Mouse (Mus musculus) kidney, adult 8-10 months (tissue): ENCODE measurements around the gene Cacna1d.

Experiments
- DNase-seq, 2 experiments: peaks; one replicate each; pipeline ENCODE4 v3.0.0; 2022

Gene Cacna1d

DNA sequence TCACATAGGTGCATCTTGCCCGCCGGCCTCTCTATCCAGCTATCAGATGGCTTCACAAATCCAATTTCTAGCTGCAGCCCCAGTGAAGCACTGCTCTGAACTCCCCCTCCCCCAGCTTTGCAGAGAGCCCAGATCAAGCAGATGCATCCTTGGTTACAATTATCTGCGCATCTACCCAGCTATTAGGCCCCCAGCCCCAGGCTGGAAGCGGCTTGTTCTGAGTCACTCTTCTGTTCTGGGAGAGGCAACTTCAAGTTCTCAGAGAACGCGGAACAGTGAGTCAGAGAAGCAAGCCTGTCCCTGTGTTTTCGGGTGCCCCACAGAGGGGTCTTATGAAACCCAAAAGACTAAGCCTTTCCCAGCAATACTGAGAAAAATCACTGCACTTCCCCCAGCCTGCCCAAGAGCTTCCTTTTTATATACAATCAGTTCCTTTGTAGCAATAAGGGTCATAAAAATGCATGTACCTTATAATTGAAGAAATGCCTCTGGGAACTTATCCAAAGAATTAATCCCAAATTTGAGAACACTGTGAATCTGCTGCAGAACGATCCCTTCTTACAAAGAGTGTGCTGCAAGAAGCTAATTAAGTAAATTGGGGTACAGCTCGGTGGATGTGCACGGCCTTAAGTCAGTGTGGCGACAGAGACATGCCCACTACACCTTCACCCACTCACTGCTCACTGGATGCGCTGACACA lies 235.4 kb downstream of the Cacna1d start:
- DNase-seq = no peak

DNA sequence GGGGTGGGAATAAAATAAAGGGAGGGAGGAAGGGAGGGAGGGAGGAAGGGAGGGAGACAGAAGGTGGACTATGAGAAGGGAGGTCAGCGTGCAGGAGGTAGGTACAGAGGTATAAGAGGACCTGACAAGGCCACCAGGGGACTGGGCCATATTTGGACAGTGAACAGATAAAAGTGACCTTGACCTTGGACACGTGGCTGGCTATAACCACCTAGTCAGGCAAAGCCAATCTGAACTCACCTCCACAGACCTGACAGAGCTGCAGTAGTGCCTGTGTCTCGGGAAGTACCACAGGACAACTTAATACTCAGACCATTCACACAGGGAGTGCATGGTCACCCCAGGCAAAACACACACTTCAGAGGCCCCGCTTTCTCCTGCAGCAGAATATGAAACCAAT lies 236.5 kb downstream of the Cacna1d start:
- no peak for DNase-seq

DNA sequence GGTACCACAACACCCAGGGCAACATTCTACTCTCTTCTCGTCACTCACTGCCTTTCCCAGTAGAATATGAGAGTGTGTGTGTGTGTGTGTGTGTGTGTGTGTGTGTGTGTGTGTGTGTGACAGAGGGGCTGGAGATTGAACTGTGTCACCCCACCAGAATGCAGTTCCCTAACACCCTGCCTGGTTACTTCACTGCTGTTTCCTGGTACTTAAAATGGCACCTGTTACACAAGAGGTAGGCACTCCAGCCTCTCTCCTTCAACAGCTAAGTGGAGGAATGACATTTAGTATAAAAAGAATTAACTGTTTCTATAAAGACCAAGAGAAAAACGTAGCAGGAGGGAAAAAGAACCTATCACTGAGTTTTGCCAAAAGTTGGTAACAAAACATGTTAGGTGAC lies 238.4 kb downstream of the Cacna1d start:
- DNase-seq = no peak

DNA sequence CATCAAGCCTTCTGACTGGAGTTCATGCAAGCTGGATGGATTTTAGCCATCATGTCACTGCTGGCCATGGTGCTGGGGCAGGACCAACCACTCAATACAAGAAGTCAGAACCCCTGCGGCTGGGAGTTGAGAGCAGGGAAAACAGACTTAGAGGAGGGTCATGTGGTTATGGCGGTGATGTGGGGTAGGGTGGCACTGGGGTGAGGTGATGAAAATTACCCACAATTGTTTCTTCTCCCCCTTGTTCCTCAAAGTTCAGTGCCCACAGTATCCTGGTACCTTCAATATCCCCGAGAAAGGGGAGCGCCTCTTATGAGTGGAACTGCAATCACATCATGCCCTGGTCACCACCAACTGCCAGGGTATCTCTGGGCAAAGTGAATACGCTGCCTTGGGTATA lies 239.9 kb downstream of the Cacna1d start:
- DNase-seq = no peak

DNA sequence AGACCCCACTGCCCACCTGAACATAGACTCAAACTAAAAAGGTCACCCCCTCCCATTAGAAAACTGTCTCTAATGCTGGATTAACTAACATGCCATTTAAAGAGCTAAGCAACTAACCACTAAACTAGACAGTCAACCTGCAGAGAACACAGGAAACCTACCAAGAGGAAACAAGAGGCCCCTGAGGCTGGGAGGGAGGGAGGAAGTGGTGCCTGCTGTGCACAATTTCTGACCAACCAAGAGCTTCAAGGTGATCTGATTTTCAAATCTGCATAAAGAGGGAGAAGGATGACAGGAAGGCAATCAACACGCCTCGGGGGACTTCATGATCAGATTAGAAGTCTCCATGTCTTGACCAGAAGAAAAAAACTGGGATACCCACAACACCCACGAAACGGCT lies 241.7 kb downstream of the Cacna1d start:
- DNase-seq = no peak

DNA sequence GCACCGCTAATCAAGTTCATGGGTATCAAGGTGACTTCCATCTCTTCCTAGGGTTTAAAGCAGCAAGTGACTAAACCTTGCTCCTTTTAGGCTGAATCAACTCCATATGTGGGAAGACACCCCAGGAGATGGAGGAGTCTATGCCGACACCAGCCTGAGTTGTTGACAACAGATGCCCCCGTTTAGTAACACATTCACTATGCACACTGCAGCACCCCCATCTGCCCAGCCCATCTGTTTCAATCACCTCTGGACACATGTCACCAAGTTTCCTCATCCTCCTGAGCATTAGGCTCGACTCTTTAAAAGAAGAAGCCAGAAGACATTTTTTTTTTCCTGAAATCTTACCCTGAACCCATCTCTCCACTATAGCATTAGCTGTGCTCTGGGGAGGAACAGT lies 242.4 kb downstream of the Cacna1d start:
- DNase-seq = no peak

DNA sequence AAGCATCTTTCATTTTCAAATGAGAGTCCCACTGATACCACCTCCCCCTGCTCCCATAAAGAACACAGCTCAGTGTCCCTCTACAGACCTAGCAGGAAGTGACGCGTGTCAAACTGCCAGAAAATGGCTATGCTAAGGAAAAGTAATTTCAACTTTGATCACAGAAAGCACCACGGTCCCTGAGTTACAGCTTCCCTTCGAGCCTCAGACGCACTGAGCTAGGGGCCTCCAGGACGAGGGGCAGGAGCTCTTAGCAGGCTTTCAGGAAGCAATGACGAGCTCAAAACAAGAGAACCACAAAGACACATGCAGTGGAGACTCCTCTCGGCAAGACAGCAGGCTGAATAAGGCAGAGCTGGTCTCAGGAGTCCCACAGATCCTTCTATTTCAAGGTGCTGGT lies 243.1 kb downstream of the Cacna1d start:
- DNase-seq = no peak

DNA sequence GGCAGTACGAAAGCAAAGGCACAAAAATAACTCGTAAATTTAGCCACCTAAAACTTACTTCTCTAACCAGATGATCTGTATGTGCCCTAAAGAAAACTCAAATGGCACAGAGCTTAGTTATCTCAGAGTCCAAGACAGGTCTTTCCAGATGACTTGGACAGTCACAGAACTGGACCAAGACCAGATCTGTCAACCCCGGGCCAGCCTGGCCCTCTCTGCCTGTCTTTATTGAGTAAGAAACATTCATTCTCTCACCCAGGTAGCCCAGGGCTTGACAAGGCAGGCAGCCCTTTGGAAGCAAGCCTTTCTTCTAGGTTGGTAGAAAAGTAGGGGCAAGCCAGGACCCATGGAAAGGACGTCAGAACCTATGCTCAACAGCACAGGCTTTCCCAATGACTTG lies 243.6 kb downstream of the Cacna1d start:
- DNase-seq = no peak

DNA sequence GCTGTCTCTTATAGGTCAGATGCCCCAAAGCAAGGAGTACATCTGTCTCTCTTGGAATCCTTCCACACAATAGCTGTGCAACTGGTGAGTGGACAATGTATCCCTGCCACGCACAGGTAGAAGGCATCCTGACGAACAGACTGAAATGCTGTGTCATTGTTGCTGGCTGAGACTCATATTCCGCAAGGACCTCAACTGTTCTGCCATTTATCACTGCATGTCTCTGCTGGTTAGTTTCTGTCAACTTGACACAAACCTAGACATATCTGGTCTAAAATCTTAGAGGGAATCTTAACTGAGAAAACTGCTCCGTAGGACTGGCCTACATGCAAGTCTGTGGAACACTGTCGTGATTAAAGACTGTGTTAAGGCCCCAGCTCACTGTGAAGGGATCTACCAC lies 246.5 kb downstream of the Cacna1d start:
- no peak for DNase-seq

DNA sequence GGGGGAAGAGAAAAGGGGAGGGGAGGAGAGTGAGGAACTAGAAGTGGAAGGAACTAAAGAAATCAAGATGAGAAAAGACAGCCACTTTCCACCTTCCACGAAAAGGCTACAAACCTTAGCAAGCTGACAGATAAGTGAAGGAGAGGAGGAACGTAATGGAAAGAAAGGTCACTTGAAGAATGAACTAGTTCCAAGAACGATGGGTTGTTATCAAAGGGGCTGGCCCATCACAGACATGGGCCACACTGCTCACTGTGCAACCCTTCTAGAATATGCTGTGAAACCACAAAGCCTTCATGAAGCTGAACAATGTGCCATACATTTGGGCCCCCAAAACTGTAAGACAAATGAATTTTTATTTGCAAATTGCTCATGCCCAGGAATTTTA lies 248.4 kb downstream of the Cacna1d start:
- no peak for DNase-seq

DNA sequence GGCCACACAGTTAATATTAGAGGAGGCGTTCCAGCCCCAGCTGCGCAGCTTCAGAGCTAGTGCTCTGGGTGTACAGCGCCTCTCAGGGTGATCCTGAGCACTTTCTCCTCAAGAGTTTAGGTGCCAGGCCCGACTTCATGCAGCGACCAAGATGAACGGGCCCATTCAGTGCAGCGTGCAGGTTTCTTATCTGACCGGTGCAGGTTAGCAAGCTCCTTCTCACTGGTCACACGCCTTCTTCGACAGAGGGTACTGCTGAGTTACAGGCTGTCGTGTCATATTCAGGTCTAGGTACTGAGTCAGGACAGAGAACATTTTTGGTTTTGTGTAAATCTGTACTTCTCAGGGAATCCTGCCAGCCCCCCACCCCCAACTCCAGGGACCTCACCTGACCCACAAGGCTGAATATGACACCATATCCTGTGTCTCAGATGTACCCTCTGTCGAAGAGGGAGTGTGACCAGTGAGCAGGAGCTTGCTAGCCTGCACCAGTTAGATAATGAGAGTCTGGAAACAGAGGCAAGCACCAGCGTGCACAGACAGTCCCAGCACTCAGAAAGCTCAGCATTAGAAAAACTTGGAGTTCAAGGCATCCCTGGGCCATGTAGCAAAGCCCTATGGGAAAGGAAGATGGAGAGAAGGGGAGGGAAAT lies 249.0 kb downstream of the Cacna1d start:
- no peak for DNase-seq

DNA sequence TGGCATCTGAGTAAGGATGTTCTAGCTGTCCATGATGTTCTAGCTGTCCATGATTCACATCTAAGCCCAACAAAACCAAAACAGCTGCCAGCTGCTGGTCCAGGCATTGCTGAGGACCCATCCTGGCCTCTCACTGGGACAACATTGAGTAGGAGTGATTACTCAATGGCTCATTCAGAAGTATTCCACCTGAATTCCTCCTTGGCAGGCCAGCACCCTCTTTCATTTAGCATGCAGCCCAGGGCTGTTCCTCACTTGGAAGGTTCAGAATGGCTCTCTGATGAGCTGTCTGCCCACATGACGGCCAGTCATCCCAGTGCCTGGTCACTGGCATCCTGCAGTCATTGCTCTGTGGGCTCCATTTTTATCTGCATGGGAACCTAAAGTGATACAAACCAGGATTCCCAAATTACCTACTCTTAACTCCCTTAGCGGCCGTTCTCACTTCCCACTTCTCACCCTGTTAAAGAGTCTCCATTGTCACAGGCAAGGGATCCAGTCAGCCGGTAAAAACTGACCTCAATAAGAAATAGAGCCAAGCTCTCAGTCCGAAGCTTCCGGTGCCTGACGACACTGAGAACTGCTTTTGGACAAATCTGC lies 250.2 kb downstream of the Cacna1d start:
- no peak for DNase-seq

DNA sequence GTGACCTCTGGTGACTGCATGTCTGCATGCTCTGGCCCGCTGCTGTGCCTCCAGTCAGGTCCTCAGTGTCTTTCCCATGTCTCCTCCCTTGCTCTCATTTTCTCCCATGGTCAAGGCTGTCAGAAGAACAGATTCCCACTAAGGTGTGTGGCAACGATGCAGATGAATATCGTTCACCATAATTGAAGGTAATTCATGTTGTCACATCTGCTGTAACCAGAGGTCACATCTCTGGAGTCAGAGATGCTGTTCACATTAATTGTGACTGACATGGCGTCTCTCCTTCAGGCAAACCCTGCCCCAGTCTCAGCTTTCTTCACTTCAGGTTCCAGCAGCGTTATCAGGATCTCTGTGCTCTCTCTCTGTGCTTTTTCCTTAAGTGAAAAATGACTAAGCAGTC lies 252.4 kb downstream of the Cacna1d start:
- DNase-seq = no peak

DNA sequence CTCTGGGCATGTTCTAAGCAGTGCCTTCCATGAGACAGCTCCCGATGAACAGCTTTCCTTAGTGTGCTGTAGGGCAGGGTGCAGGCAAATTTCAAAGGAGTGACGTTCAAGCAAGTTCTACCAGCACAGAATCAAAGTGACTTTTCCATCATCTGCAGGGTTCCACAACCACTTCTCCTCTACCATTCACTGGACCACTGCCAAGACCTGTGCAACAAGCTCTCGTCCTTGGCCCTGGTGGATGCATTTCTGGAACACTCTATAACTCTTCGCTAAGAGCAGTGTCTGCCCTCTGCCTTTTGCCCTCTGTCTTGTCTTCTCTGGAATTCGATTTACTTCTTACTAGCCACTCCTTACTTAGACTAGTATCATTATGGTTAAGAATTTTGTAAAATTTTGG lies 266.1 kb downstream of the Cacna1d start:
- no peak for DNase-seq

DNA sequence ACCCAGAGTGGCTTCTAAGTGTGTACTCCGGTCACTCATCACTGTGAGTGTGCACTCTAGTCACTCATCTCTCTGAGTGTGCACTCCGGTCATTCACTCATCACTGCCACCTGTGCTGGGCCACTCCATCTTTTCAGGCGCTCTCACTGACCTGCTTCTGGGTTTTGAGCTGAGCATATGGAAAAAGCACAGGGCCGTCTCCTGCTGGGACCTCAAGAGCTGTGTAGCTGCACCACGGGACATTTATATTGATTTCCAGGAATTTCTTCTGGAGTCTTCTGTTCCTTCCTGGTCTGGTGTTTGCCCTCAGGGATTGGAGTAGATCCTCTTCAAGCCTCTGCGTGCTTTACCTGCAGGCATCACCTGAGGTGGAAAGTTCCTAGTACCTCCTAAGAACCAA lies 269.2 kb downstream of the Cacna1d start:
- DNase-seq = no peak

DNA sequence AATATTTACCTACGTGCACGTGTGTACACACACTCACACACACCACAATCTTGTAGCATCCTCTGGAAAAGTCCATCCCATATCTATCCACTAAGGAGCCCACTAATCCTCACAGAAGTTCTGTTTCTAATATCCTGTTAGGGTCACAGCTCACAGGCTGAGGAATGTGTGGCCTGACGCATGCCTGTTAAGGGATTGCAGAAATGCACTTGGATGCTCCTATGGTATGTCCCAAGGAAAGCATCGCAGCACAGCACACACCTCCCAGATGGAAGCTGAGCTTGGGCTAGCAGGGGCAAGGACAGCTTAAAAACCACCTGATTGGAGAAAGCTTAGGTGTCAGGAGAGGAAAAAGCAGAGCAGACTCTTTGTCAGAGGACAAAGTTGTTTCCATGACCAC lies 271.4 kb downstream of the Cacna1d start:
- DNase-seq = no peak

DNA sequence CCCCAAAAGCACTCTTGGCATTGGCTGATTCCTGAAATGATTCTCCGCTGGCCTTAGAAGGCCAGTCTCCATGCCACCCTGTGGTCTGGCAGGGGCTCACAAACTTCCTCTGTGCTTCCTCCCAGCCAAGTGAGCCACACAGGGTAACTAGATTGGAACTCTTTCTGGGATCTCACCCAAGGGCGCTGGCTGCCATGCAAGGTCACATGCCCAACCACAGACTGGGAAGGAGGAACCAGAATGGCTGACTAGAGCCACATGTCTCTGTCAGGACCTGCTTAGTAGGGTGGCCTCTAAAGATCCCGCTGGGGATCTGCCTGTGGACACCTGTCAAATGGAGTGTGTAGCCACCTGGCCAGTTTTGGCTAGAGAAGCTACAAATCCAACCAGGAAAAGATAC lies 273.1 kb downstream of the Cacna1d start:
- peak in 1 of 2 experiments; percentile 4 for DNase-seq

DNA sequence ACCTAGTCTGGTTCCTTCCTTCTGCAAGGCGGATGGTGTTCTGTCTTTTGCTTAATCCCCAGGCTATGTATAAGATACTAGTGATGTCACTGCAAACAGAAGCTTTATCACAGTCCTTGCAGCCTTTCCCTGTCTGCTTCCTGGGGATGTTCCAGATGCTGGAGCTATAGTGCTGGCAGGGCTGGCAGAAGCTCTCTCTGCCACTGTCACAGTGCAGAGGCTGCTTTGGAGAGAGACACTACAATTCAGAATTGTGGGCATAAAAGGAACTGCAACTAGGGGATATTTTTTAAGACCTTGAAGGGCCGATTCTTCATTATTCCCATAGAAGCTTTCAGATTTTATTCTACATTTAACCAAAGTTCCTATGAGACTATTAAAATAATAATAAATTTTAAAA lies 274.1 kb downstream of the Cacna1d start:
- no peak for DNase-seq

DNA sequence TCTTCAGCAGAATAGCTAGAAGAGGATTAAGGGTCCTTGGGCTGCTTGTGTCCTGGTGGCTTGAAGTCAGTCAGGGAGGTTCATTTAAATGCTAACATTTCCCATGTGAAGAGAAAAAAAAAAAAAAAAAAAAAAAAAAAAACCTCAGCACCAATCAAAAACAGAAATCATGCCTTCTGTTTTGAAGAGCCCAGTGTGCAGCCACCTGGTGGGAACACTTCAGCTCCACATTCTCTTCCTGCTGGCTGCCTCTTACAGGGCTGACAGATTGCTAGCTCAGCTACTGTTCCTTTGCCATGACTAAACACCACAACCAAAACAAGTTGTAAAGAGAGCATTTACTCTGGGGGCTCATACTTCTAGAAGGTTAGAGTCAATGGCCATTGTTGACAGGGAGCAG lies 283.1 kb downstream of the Cacna1d start:
- no peak for DNase-seq

DNA sequence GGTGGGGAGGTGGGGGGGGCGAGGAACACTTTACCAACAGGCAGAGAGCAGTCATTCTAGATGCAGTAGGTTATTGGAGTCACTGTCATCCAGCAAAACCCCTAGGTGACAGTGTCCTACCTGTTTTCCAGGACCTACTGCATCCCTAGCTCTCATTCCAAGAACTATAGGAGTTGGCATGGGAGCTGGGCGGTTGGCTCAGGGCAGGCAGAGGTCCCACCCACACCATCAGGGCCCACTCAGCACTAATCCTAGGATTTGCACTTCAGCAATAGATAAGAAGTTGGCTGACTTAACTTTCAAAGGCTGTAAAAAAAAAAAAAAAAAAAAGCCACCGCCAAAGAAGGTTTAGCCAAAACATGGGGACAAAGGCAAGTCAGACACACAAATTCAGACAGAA lies 285.4 kb downstream of the Cacna1d start:
- no peak for DNase-seq

DNA sequence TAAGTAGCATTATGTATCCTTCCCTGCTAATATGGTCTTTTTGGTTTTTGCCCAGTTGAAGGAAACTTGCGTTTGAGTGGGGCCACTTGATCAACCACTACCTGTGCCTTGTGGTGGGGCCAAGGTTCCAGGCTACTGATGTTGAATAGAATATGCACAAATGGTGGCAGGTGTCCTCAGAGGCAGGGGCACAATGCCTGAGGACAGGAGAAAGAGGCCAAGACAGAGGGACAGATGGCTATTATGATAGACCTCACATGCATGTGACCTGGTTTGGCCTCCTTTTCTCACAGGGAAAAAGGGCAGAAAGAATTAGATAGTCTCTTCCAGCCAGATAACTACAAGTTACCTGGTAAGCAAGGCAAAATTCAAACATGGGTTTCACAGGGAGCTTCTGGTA lies 286.7 kb downstream of the Cacna1d start:
- no peak for DNase-seq

DNA sequence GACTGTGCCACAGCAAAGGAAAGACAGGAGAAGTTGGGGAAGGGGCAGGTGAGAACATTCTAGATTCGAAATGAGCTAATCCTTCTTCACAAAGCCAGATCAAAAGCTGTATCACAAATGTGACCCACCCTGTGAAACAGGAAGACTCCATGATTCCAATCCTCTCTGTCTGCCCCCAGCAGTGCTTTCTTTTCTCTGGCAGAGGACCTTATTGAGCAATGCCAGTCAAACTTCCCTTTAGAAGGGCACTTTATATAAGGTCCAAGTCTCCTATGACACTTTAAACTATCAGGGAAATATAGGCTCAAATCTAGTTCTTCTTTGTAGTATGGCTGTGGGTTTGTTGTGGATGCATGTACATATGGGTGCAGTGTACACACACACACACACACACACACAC lies 290.9 kb downstream of the Cacna1d start:
- DNase-seq = no peak

DNA sequence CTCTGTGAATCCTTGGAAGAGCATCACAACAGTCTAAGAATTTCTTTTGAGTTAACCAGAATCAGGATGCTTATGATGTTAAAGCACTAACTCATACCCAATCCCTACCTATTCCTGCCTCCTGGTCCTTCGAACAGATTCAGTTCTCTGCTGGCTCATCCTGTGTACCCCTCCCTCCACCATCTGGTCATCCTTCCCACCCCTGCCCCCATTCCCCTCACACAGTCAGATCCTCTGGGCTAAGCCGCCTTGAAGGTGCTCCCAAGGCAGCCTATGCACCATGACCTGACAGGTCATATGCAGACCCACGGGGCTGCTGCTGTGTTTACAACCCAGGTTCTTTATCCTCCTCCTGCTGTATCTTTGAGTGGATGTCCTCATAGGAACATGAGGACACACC lies 292.4 kb downstream of the Cacna1d start:
- no peak for DNase-seq

DNA sequence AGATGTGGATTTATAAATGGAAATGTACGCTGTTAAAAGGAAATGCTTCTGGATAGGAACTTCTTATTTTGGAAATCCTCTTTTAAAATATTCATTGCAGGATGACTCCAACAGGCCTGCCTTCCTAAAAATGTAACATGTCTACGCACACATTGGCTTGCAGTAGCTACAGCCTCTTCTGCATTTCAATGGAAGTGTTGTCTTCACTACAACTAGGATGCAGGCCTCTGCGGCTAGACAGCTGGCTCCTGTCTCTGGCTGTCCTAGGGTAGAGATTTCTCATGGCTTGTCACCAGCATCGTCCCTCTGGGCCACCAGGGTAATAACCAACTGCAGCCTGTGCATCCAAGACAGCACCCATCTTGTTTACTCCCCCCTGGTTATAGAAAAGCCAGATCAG lies 293.1 kb downstream of the Cacna1d start:
- DNase-seq = no peak

DNA sequence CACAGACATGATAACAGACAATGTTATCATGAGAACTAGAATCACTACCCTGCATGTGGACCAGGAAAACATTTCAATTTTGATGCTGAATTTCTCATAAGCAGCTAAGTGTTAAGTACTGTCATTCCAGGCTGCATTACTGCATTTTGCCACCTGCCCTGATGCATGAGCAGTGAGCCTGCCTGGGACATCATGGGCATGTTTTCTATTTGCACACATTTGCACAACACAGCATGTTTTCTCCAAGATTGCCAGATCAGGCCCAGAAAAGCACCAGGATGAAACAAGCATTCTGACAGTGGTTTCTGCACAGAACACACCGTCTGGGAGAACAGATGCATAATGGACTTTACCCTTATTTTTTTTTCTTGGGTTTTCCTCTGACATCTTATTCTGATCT lies 294.3 kb downstream of the Cacna1d start:
- no peak for DNase-seq
